Mouse (Mus musculus): ENCODE measurements around the gene 2010111I01Rik. TPM values are rescaled to one million over a fixed set of nuclear protein-coding genes. Genes with fewer than 3 reads are reported as not detected.

2010111I01Rik gene
- polyA plus RNA-seq, 1 experiment = 174 TPM

- Histone ChIP-seq H3K4me3 (ENCODE audit: insufficient read depth, low read length) (no peak overlapping the region), H3K4me1 (ENCODE audit: control insufficient read depth, insufficient read depth, low read length) (peaks cover 17% of the 10 kb centered on the region), H3K27ac (ENCODE audit: insufficient read depth, low read length) (peak overlapping the region; percentile 44)
- TF ChIP-seq POLR2A (IDR thresholded peaks at IDR 0.05; ENCODE audit: low read depth, low read length) = no peak
- TF ChIP-seq CTCF (IDR thresholded peaks at IDR 0.05; ENCODE audit: borderline replicate concordance, insufficient read depth, low read length) = no peak
These were observed 129.8 kb downstream of the 2010111I01Rik start for GRCm38 (mm10) chr13:63094317-63095131.

DNA sequence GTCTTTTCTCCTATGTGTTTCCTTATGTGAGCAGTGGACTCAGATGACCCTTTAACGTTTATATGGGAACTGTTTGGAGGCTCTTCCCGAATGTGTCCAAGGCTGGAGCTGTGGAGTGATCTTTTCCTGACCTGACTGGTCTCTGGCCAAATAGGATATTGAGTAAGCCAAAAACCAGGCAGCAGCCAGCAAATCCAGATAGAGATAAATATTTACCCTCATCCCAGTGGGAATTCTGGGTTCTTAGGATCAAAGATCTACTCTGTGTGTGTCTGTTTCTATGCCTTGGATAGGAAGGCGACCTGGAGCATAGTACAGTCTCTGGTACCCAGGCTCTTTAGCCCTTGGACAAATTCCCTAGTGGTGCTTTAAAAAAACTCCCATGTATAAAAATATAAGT lies 132.1 kb downstream of the 2010111I01Rik start:
- Histone ChIP-seq H3K4me1 (ENCODE audit: control insufficient read depth, insufficient read depth, low read length) (peaks cover 8% of the 10 kb centered on the region), H3K27ac (ENCODE audit: insufficient read depth, low read length) (peak overlapping the region; percentile 72; the same call in 1 of the 2 replicates), H3K4me3 (ENCODE audit: insufficient read depth, low read length) (no peak overlapping the region)
- no peak for TF ChIP-seq CTCF (IDR thresholded peaks at IDR 0.05; ENCODE audit: borderline replicate concordance, insufficient read depth, low read length)
- TF ChIP-seq POLR2A (IDR thresholded peaks at IDR 0.05; ENCODE audit: low read depth, low read length) = 0 out of 2 replicates have a peak, but pooled peaks have one; percentile 11

GRCm38 (mm10) chr13:63097440-63097930 lies 132.8 kb downstream of the 2010111I01Rik start:
- TF ChIP-seq CTCF (IDR thresholded peaks at IDR 0.05; ENCODE audit: borderline replicate concordance, insufficient read depth, low read length) (no peak), POLR2A (IDR thresholded peaks at IDR 0.05; ENCODE audit: low read depth, low read length) (no peak)
- Histone ChIP-seq H3K4me3 (ENCODE audit: insufficient read depth, low read length) (no peak overlapping the region), H3K27ac (ENCODE audit: insufficient read depth, low read length) (peak overlapping the region; percentile 72), H3K4me1 (ENCODE audit: control insufficient read depth, insufficient read depth, low read length) (peaks cover 8% of the 10 kb centered on the region)

DNA sequence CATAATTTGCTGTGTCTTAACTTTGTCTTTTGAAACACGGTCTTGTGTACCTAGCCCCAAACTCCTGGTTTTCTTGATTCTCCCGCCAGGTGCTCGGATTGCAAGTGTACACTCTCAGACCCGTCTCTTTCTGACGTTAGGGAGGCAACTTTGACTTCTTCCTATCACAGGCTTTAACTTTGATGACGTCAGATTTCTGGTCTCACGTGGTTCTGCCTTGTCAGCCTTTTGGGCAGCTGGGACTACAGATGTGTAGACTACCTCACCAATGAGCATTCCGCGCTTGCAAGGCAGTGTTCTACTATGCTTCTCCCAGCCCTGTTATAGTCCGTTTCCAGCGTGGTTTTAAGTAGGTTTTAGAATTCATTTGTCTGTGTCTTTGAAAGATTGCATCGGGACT lies 137.1 kb downstream of the 2010111I01Rik start:
- Histone ChIP-seq H3K27ac (ENCODE audit: insufficient read depth, low read length) (no peak overlapping the region), H3K4me1 (ENCODE audit: control insufficient read depth, insufficient read depth, low read length) (peaks cover 11% of the 10 kb centered on the region), H3K4me3 (ENCODE audit: insufficient read depth, low read length) (no peak overlapping the region)
- TF ChIP-seq POLR2A (IDR thresholded peaks at IDR 0.05; ENCODE audit: low read depth, low read length) (no peak), CTCF (IDR thresholded peaks at IDR 0.05; ENCODE audit: borderline replicate concordance, insufficient read depth, low read length) (no peak)

- Histone ChIP-seq H3K4me1 (ENCODE audit: control insufficient read depth, insufficient read depth, low read length) (peaks cover 9% of the 10 kb centered on the region), H3K4me3 (ENCODE audit: insufficient read depth, low read length) (no peak overlapping the region), H3K27ac (ENCODE audit: insufficient read depth, low read length) (no peak overlapping the region; the same call in 1 of the 2 replicates)
- no peak for TF ChIP-seq CTCF (IDR thresholded peaks at IDR 0.05; ENCODE audit: borderline replicate concordance, insufficient read depth, low read length)
- TF ChIP-seq POLR2A (IDR thresholded peaks at IDR 0.05; ENCODE audit: low read depth, low read length) = no peak
These were observed 138.3 kb downstream of the 2010111I01Rik start for GRCm38 (mm10) chr13:63102848-63103585.

DNA sequence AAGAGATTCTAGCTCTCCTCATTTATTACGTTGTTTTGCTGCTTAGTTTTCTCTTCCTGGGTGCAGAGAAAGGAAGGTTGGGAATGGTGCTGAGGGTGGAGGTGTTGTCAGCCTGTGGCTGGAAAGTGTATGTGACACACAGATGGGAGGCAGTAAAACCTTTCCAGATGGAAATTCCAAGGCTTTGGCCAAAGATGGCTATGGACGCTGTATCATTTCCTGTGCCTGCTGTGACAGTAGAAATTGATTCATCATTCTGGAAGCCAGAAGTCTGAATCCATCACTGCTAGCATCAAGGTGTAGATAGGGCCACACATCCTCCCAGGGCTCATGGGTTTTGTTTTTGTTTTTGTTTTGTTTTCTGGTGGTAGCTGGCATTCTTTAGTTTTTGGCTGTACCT lies 141.9 kb downstream of the 2010111I01Rik start:
- H3K27ac ChIP-seq (ENCODE audit: insufficient read depth, low read length) = peak overlapping the region; percentile 39; the same call in 1 of the 2 replicates
- H3K4me1 ChIP-seq (ENCODE audit: control insufficient read depth, insufficient read depth, low read length) = peaks cover 16% of the 10 kb centered on the region

DNA sequence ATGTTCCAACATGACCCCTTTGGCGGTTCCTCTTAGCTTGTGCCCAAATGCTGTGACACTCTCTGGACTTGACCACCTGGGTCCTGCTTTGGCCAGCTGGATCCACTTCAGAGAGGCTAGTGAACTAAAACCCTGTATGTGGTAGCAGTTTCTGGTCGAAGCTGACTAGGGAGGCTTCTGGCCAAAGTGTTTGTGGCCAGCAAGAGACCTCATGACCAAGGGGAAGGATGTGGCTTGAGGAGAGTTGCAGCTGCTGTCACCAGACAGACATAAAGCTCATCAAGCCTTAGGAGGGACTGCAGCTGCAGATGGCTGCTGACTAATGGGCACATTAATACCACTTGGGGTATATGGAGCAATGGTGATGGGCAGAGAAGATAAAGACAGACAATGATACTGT lies 143.9 kb downstream of the 2010111I01Rik start:
- peaks cover 20% of the 10 kb centered on the region for H3K4me1 ChIP-seq (ENCODE audit: control insufficient read depth, insufficient read depth, low read length)
- peak overlapping the region; percentile 12; the same call in 1 of the 2 replicates for H3K27ac ChIP-seq (ENCODE audit: insufficient read depth, low read length)
- no peak for TF ChIP-seq POLR2A (IDR thresholded peaks at IDR 0.05; ENCODE audit: low read depth, low read length)
- TF ChIP-seq CTCF (IDR thresholded peaks at IDR 0.05; ENCODE audit: borderline replicate concordance, insufficient read depth, low read length) = no peak
- H3K4me3 ChIP-seq (ENCODE audit: insufficient read depth, low read length) = no peak overlapping the region

More for the DNA sequence above, 141.9 kb downstream of the 2010111I01Rik start:
- no peak for TF ChIP-seq CTCF (IDR thresholded peaks at IDR 0.05; ENCODE audit: borderline replicate concordance, insufficient read depth, low read length)
- no peak for TF ChIP-seq POLR2A (IDR thresholded peaks at IDR 0.05; ENCODE audit: low read depth, low read length)
- no peak overlapping the region for H3K4me3 ChIP-seq (ENCODE audit: insufficient read depth, low read length)

DNA sequence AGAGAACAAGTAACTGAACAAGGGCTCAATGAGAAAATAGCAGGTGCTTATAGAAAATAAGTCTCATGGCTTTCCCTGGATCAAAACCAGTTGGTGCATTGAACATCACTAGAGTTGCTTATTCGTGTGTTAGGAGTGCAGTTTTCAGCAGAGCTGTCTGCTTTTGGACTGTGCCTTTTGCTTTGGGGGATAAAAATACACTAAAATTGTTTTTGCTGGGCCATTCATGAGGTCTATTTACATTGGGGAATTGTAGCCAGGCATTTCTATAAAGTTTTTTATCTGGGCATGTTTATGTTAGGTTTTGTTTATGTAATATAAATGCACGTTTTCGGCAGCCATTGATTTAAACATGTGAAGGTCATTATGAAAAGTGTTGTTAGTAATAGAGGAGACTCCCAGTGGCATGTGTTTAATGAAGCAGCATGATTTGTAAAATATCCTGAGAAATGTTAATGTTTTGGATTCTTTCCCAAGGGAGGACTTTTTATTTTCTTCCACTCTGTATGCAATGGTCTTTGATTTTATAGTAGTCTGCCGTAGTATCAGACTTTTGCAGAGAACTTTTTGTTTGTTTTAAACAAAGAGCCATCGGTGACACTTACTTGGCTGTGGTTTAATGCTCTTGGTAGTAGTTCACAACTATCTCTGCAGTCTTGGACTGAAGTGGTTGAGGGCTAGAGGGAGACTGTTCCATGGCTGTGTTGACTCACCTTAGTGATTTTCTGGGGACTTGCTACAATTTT lies 146.8 kb downstream of the 2010111I01Rik start:
- H3K4me1 ChIP-seq (ENCODE audit: control insufficient read depth, insufficient read depth, low read length) = peaks cover 28% of the 10 kb centered on the region

DNA sequence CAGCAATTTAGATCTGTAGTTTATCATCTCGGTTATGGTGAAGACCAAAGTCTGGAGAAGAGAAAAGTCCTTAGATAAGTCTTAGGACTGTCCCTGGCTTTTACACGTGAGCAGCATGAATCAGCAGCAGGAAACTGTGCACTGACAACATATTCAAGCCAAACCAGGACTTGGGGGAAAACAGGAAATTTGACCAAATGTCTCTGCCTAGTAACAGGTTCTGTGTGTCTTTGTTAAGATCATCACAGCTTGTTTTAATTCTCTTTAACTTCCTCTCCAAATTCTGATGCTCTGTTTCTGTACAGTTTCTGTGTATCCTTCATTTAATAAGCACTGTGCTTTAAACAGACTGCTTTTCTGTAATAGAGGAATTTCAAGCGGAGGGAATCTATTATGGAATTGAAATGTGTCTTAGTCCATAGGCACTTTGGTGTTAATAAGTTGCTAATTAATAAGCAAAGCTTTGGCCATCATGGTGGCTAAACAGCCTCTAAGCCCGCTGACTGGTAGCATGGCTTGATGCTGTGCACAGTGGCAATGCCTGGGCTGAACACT lies 147.4 kb downstream of the 2010111I01Rik start:
- Histone ChIP-seq H3K4me1 (ENCODE audit: control insufficient read depth, insufficient read depth, low read length) (peaks cover 25% of the 10 kb centered on the region), H3K27ac (ENCODE audit: insufficient read depth, low read length) (peak overlapping the region; percentile 96)

More for the DNA sequence above, 146.8 kb downstream of the 2010111I01Rik start:
- H3K27ac ChIP-seq (ENCODE audit: insufficient read depth, low read length) = peak overlapping the region; percentile 96
- H3K4me3 ChIP-seq (ENCODE audit: insufficient read depth, low read length) = no peak overlapping the region
- TF ChIP-seq CTCF (IDR thresholded peaks at IDR 0.05; ENCODE audit: borderline replicate concordance, insufficient read depth, low read length) (no peak), POLR2A (IDR thresholded peaks at IDR 0.05; ENCODE audit: low read depth, low read length) (no peak)

More for the DNA sequence above, 147.4 kb downstream of the 2010111I01Rik start:
- no peak overlapping the region for H3K4me3 ChIP-seq (ENCODE audit: insufficient read depth, low read length)
- TF ChIP-seq POLR2A (IDR thresholded peaks at IDR 0.05; ENCODE audit: low read depth, low read length) (no peak), CTCF (IDR thresholded peaks at IDR 0.05; ENCODE audit: borderline replicate concordance, insufficient read depth, low read length) (no peak)

All from embryonic fibroblast, embryonic 13.5 days (primary cell).